Mouse (Mus musculus): Measurements from ENCODE around the gene Rassf2.

DNA sequence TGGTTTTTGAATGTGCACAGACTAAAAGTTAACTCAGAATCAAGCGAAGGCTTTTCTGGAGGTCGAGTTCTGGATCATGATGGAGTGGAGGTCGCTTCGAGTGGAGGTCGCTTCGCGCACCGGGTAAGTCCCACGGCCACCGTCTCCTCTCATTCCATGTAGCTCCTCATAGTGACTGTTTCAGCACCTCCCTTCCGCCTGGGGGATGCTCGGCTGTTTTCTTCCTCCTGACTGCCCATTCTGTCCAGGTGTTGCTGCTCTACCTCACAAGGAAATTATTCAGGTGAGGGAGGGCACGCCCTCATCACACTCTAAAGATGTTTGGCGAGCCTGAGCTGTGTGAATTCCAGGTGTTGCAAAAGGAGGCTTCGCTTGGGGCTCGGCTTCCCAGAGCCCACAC, 83.7 kb downstream of the Rassf2 start:
- TF ChIP-seq POLR2A (IDR thresholded peaks at IDR 0.05; ENCODE audit: control insufficient read depth, low read depth, low read length) (no peak), CTCF (IDR thresholded peaks at IDR 0.05; ENCODE audit: control insufficient read depth, insufficient read depth, insufficient replicate concordance, low read depth, low read length) (no peak)

Measured in testis, adult 2 months (tissue).